Mouse (Mus musculus) liver, embryonic 13.5 days (tissue): ENCODE results near the gene Olfr959. TPM values are rescaled to one million over a fixed set of nuclear protein-coding genes. Genes with fewer than 3 reads are reported as not detected.

Source experiments
- ATAC-seq: fragments of 200-750 bp; cut with Nextera tagmentation; 2 replicates; pipeline ENCODE4 v1.8.0; 2017; ENCODE audit warnings: low read depth, mild to moderate bottlenecking, moderate number of reproducible peaks, moderate library complexity
- DNase-seq: peaks from one replicate; pipeline ENCODE4 v3.0.0; 2022
- H3K27ac ChIP-seq: fragments of 300-500 bp; sonication (generic); 2 replicates; pipeline ENCODE4 v1.5.1; 2015; ENCODE audit warnings: moderate library complexity, mild to moderate bottlenecking, inconsistent platforms
- H3K27me3 ChIP-seq: fragments of 300-500 bp; sonication (generic); 2 replicates; pipeline ENCODE4 v1.6.1; 2015; ENCODE audit warnings: mild to moderate bottlenecking, inconsistent platforms
- H3K36me3 ChIP-seq: fragments of 300-500 bp; sonication (generic); 2 replicates; pipeline ENCODE4 v1.6.1; 2015; ENCODE audit warnings: mild to moderate bottlenecking, inconsistent platforms
- H3K4me1 ChIP-seq: fragments of 300-500 bp; sonication (generic); replicated peaks from 2 replicates; pipeline ENCODE4 v1.6.1; 2015; ENCODE audit warnings: inconsistent platforms
- H3K4me2 ChIP-seq: fragments of 300-500 bp; sonication (generic); 2 replicates; pipeline ENCODE4 v1.6.1; 2015; ENCODE audit warnings: inconsistent platforms, mild to moderate bottlenecking, moderate library complexity
- H3K4me3 ChIP-seq: fragments of 300-500 bp; sonication (generic); replicated peaks from 2 replicates; pipeline ENCODE4 v1.5.1; 2015; ENCODE audit warnings: mild to moderate bottlenecking, inconsistent platforms
- H3K9ac ChIP-seq: fragments of 300-500 bp; sonication (generic); 2 replicates; pipeline ENCODE4 v1.6.1; 2015; ENCODE audit warnings: mild to moderate bottlenecking, inconsistent platforms
- H3K9me3 ChIP-seq: fragments of 300-500 bp; sonication (generic); replicated peaks from 2 replicates; pipeline ENCODE4 v1.6.1; 2016; ENCODE audit warnings: inconsistent platforms
- WGBS: fragments of 180-500 bp; shearing (Covaris S2); methylation state at CpG from one replicate; pipeline ENCODE4 v1.1.7; 2015; ENCODE audit not compliant: insufficient replicate concordance; 5-methylcytosine and 5-hydroxymethylcytosine counted together
- polyA plus RNA-seq: library from polyadenylated mRNA; unstranded; fragments of >200 nt; fragmentation: Nextera tagmentation; extraction: Ambion mirVana; gene quantifications from 2 replicates; pipeline ENCODE4 v1.2.1, GENCODE M21; 2015

Gene Olfr959
- polyA plus RNA-seq, 1 experiment from 2014 or later: not detected

- H3K4me2 ChIP-seq: no peak overlapping the region
- H3K9ac ChIP-seq: no peak overlapping the region
- ATAC-seq: no peak
- H3K27ac ChIP-seq: no peak overlapping the region
- no peaks in the 10 kb centered on the region for H3K4me1 ChIP-seq
- DNase-seq: no peak
- no peaks in the 10 kb centered on the region for H3K27me3 ChIP-seq
- no peaks in the 10 kb centered on the region for H3K9me3 ChIP-seq
- H3K36me3 ChIP-seq: no peaks in the 10 kb centered on the region
- H3K4me3 ChIP-seq: no peak overlapping the region
Measured at GRCm38 (mm10) chr9:39558349-39558647, 17.1 kb downstream of the Olfr959 start.

- no peak for DNase-seq
- no peak overlapping the region for H3K9ac ChIP-seq
- H3K27ac ChIP-seq: no peak overlapping the region
- H3K4me2 ChIP-seq: no peak overlapping the region
- H3K4me1 ChIP-seq: no peaks in the 10 kb centered on the region
- WGBS: 41% methylated on average over 3 of the region's 3 CpGs
- H3K9me3 ChIP-seq: no peaks in the 10 kb centered on the region
- H3K4me3 ChIP-seq: no peak overlapping the region
- H3K36me3 ChIP-seq: no peaks in the 10 kb centered on the region
- ATAC-seq: no peak
- no peaks in the 10 kb centered on the region for H3K27me3 ChIP-seq
Measured at GRCm38 (mm10) chr9:39557529-39558348, 17.6 kb downstream of the Olfr959 start.

DNA sequence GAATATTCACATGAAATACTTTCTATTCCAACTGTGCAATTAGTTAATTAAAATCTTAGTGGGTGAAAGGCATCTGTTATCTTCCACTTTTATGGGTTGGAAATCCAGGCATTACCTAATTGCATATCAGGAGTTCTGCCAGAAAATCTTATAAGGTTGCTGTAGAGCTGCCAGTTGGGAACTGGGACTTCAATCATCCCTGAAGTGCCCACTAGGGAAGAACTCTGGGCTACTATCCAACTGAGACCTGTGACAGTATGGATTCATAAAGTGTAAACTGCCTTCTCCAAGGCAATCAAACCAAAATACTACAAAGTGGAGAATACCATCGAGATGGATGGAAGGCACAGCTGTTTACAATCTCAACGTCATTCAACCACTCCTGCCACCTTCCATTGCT is 21.4 kb downstream of the Olfr959 start, which contains the start of gene Olfr958:
TSS of gene Olfr958 (minus strand) at position 109 of the 400 bp plus-strand sequence.
- Histone ChIP-seq H3K4me3 (no peak within 1 kb of the TSS), H3K9me3 (no peaks in the 10 kb centered on the region), H3K9ac (no peak within 1 kb of the TSS), H3K4me2 (no peak within 1 kb of the TSS), H3K27ac (no peak within 1 kb of the TSS), H3K4me1 (no peaks in the 10 kb centered on the region), H3K36me3 (no peaks in the 10 kb centered on the region), H3K27me3 (no peaks in the 10 kb centered on the region)
- ATAC-seq (no peak), DNase-seq (no peak)
- WGBS: 45% methylated on average over 2 of the region's 2 CpGs

GRCm38 (mm10) chr9:39550806-39551205 is 24.6 kb downstream of the Olfr959 start:
- no peak for ATAC-seq
- DNase-seq: no peak
- H3K9ac ChIP-seq: no peak overlapping the region

DNA sequence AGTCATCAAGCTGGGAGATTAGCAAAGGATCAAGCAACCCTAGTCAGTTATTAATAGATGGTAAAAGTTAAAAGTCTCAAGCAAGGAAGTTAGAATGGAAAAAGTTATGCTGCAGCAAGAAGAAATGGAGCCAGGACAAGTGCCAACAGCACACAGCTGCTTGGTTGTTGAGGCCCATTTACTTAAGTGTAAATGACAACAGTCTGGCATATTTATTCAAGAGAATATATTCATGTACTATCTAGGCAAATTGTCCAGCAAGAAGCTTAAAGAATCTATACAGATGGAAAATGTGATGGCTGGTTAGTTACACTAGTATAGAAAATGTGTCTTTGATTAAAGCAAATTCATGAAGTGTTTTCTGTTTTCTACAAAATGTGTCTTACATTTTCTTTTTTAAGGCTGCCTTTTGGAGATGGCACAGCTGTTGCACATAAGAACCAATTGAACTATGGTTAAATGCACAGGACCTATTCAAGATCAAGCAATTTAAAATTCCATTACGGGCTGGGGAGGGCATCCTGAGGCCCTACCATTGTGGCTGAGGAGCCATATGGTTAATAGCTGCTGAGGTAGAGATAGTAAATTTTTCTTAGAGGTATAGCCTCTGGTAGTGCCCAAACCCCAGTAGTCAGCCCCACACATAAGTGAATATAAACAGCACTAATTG is 51.6 kb downstream of the Olfr959 start:
- Histone ChIP-seq H3K4me1 (no peaks in the 10 kb centered on the region), H3K9ac (no peak overlapping the region), H3K4me3 (no peak overlapping the region), H3K9me3 (no peaks in the 10 kb centered on the region), H3K27ac (no peak overlapping the region), H3K27me3 (no peaks in the 10 kb centered on the region), H3K36me3 (no peaks in the 10 kb centered on the region), H3K4me2 (no peak overlapping the region)
- 55% methylated on average over 1 of the region's 1 CpGs for WGBS
- DNase-seq (no peak), ATAC-seq (no peak)

More at GRCm38 (mm10) chr9:39550806-39551205, 24.6 kb downstream of the Olfr959 start:
- Histone ChIP-seq H3K4me2 (no peak overlapping the region), H3K27ac (no peak overlapping the region), H3K4me3 (no peak overlapping the region), H3K27me3 (no peaks in the 10 kb centered on the region), H3K36me3 (no peaks in the 10 kb centered on the region), H3K9me3 (no peaks in the 10 kb centered on the region), H3K4me1 (no peaks in the 10 kb centered on the region)
- WGBS: 63% methylated on average over 5 of the region's 5 CpGs

Other genes starting within 250 kb of the Olfr959 start
- not detected in 2 replicates for gene Olfr948, start 249.5 kb downstream of the Olfr959 start, polyA plus RNA-seq
- gene Olfr951, start 188.2 kb downstream of the Olfr959 start, polyA plus RNA-seq: not detected in 2 replicates
- not detected in 2 replicates for gene Olfr952, start 148.4 kb downstream of the Olfr959 start, polyA plus RNA-seq
- gene Olfr954, start 118.9 kb downstream of the Olfr959 start, polyA plus RNA-seq: not detected in 2 replicates
- not detected in 2 replicates for gene Olfr955, start 103.6 kb downstream of the Olfr959 start, polyA plus RNA-seq
- not detected in 2 replicates for gene Olfr44, start 81.6 kb downstream of the Olfr959 start, polyA plus RNA-seq
- gene Olfr957, start 59.8 kb downstream of the Olfr959 start, polyA plus RNA-seq: not detected in 2 replicates
- gene Olfr958, start 21.5 kb downstream of the Olfr959 start, polyA plus RNA-seq: not detected in 2 replicates
- 3.6 and 3.9 TPM in 2 replicates for gene AW551984, start 28.8 kb upstream of the Olfr959 start, polyA plus RNA-seq
- gene Olfr148, start 35.1 kb upstream of the Olfr959 start, polyA plus RNA-seq: not detected in 2 replicates
- not detected in 2 replicates for gene Olfr960, start 45.8 kb upstream of the Olfr959 start, polyA plus RNA-seq
- not detected in 2 replicates for gene Olfr961, start 69.5 kb upstream of the Olfr959 start, polyA plus RNA-seq
- gene Olfr963, start 91.6 kb upstream of the Olfr959 start, polyA plus RNA-seq: not detected in 2 replicates
- not detected in 2 replicates for gene Olfr149, start 131.5 kb upstream of the Olfr959 start, polyA plus RNA-seq
- gene Olfr965, start 135.8 kb upstream of the Olfr959 start, polyA plus RNA-seq: not detected in 2 replicates
- gene Olfr150, start 155.4 kb upstream of the Olfr959 start, polyA plus RNA-seq: not detected in 2 replicates
- not detected in 2 replicates for gene Olfr967, start 170.7 kb upstream of the Olfr959 start, polyA plus RNA-seq
- gene Olfr968, start 207.7 kb upstream of the Olfr959 start, polyA plus RNA-seq: not detected in 2 replicates
- gene Olfr969, start 215.4 kb upstream of the Olfr959 start, polyA plus RNA-seq: not detected in 2 replicates
- not detected in 2 replicates for gene Olfr970, start 233.3 kb upstream of the Olfr959 start, polyA plus RNA-seq